Mouse (Mus musculus) CH12F3 (cell line): ENCODE results near the gene Stoml2.

Experiments
- in situ Hi-C: fragments of 300-500 bp; cut with MboI; formaldehyde crosslinking; loops from 2 replicates; pipeline ENCODE4 v1.14.3; 2020; ENCODE audit warnings: low sequenced_read_pairs

Stoml2 gene

GRCm38 (mm10) chr4:43031237-43031995 lies at the start of gene Stoml2:
TSS of gene Stoml2 (minus strand) at chr4:43031710.
- in situ Hi-C loops: no loop called here

- in situ Hi-C loops: no loop called here
Measured at GRCm38 (mm10) chr4:43078071-43078718, 46.7 kb upstream of the Stoml2 start.

DNA sequence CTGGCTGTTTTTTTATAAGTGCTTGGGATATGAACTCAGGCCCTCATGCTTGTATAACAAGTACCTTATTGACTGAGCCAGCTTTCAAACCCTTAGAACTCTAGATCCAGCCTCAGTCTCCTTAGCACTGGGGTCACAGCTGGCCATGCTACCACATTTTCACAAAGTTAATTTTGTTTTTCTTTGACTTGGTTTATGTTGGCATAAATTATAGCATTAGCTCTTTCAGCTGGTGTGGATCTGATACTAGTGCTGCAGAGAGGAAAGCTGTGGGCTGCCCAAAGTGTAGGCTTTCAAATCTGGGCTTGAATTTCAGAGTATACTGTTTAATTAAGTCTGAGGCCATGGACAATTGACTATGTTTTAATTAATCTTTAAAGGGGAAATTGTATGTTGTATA lies 43.4 kb upstream of the Stoml2 start:
- in situ Hi-C loops: no loop called here

GRCm38 (mm10) chr4:43065471-43065870 lies 34.0 kb upstream of the Stoml2 start:
- in situ Hi-C loops: no loop called here

GRCm38 (mm10) chr4:43060286-43060685 lies 28.8 kb upstream of the Stoml2 start:
- in situ Hi-C loops: no loop called here

DNA sequence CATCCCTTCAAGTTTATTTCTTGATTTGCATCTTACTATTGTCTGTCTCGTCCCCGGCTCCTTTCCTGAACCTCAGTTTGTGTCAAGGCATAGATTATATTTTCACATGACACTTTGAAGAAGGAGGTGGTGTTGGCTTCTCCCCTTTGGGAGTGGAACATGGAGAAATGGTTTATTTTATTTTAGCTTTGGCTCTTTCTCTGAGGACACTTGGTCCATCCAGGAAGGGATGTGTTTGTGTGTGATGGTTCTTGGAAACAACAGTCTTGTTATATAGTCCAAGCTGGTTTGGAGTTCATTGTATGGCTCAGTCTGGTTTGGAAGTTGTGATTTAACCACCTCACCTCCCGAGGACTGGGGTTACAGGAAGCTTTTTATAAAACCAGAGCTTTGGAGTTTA lies 28.2 kb upstream of the Stoml2 start:
- in situ Hi-C loops: no loop called here

DNA sequence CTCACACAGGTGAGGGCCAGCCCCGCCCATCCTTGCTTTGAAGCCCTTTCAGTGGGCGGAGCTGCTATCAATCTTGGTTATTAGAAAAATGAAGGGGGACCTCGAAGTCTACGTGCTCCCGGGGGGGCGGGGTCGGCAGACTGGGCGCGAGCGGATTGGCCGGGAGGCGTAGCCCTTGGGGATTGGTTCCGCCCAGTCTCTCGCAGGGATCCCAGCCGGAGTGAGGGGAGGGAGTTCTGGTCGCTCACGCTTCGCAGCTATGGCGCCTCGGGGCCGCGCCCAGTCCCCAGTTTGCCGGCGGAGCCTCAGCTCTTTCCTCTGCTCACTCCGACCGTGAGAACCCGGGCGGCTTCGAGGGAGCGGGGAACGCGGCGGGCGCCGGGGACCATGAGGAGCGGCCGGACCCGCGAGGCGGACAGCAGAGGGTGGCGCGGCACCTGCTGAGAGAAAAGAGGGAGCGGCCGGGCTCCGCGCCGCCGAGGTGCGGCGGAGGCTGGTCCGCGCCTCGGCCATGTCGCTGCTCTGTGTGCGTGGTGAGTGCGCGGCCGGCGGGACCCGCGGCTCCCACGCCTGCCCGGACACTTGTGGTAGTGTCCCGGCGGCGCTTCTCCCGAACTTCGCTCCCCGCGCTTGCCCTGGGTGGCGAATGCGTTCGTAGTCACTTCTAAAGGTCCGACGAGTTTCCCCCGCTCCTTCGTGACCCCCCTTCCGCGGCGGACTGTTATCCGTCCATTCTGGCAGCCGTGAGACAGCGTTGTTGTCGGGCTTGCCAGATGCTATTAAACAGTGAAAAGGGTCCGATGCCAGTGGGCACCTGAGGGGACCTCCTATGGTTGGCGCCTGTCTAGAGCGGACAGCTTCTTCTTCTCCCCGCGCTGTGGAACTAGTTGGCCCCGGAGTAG lies 27.5 kb upstream of the Stoml2 start, which contains the start of gene Unc13b:
Gene Unc13b (plus strand): TSS at position 201 of the 902 bp plus-strand sequence.
- in situ Hi-C loops: no loop called here

GRCm38 (mm10) chr4:43058392-43058752 lies 26.9 kb upstream of the Stoml2 start:
- in situ Hi-C loops: no loop called here

GRCm38 (mm10) chr4:43057654-43058053 lies 26.1 kb upstream of the Stoml2 start:
- in situ Hi-C loops: no loop called here

DNA sequence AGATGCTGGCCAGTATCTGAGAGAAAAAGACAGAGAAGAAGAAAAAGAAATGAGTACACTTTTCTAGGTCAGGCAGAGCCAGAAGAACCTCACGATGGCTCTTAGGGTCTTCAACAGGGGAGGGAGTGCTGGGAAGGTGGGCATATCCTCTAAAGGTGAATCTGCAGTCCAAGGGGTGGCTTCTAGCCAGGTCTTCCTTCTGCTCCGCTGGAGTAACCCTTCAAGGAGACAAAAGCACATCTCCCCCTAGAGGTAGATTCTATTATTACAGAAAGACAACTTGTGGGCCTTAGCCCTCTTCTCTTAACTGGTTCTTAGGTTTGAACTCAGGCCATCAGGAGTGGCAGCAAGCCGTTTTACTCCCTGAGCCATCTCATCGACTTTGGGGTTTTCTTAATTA lies 21.1 kb upstream of the Stoml2 start:
- in situ Hi-C loops: no loop called here

- in situ Hi-C loops: no loop called here
Measured at GRCm38 (mm10) chr4:43047231-43047630, 15.7 kb upstream of the Stoml2 start.

DNA sequence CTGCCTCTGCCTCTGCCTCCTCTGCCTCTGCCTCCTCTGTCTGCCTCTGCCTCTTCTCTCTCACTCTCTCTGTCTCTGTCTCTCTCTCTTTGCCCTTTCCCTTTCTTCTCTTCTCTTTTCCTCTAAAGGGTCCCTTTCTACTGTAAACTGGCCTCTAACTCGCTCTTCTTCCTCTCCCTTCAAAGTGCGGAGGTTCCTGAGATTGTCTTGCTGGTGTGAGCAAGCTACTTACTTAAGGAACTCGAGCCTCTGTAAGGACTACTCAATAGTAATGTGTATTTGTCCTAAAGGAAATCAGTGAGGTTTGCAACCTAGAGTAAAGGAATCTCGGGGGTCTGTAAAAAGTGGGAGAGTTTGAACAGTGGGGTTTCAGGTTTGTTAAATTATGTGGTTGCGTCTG lies 15.1 kb upstream of the Stoml2 start:
- in situ Hi-C loops: no loop called here

- in situ Hi-C loops: no loop called here
Measured at GRCm38 (mm10) chr4:43045659-43046302, 14.3 kb upstream of the Stoml2 start, which contains the start of gene Fam214b. TSS of gene Fam214b (minus strand) at chr4:43046220.

GRCm38 (mm10) chr4:43045285-43045658 lies 13.8 kb upstream of the Stoml2 start:
- in situ Hi-C loops: no loop called here

DNA sequence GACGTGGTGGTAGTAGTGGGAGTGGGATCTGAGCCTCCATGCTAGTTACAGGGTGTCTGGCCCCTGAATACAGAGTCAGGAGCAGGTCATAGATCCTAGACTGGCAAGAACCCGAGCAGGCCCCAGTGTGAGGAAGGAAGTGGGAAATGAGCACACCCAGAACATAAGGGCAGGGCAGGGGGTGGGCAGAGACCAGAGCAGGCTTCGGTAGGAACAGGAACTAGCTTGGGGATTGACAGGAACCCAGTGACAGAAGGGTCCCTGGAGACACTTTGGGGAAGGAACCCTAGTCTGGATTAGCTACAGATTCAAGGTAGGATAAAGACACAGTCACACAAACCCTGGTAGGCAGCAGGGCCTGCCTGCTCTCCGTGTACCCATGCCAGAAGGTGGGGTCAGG lies 13.2 kb upstream of the Stoml2 start:
- in situ Hi-C loops: no loop called here

DNA sequence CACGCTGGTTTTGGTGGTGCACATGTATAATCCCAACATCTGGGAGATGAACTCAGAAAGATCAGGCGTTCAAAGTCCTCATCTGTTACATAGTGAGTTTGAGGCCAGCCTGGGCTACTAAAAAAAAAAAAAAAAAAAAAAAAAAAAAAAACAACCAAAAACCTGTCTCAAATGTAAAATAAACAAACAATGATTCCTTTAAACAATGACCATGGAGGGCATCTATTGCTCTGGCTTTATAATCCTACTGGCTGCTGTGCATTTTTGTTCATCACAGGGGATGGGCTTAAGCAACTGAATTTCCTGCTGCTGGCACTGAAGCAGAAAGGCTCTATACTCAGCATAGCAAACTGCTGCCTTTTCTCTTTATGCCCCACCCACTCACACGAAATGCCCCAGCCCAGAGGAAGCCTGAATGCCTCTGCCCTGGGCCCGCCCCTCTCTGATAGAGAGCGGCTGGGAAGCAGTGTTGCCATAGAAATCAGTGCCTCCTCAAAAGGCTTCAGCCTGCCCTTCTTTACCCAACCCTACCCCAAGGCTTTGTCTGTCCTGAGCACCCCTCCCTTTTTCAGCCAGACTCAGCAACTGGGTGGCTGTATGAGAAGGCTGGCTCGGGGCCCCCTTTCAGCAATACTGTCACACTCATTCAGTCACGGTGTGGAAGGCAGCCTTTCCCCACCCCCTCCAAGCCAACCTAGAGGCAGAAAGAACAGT lies 12.3 kb upstream of the Stoml2 start:
- in situ Hi-C loops: no loop called here

- in situ Hi-C loops: no loop called here
Measured at GRCm38 (mm10) chr4:43040881-43041547, 9.5 kb upstream of the Stoml2 start.

GRCm38 (mm10) chr4:43040114-43040572 lies 8.6 kb upstream of the Stoml2 start:
- in situ Hi-C loops: no loop called here

DNA sequence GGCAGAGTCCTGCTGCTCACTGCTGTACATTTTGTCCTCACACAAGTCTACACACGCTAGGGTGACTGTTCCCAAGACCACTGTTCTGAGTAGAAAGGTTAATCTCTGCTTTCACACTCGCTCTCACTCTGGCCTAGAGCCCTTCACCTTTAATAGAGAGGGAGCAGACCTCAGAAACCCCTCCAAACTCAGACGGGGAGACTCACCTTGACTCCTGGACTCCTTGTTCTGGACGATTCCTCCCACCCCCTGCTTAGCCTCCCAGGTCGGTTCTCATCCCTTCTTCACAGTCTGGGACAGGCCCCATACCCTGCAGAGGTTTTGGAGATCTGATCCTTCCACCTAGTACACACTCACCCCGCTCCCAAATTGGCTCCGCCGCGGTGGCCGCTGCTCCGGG lies 8.1 kb upstream of the Stoml2 start:
- in situ Hi-C loops: no loop called here
